Mouse (Mus musculus): ENCODE results near the gene Sec24d. TPM values are rescaled to one million over a fixed set of nuclear protein-coding genes. Genes with fewer than 3 reads are reported as not detected.

Gene Sec24d
- polyA plus RNA-seq, 1 experiment from 2014 or later: 91.2 TPM

- H3K9ac ChIP-seq (ENCODE audit: low read depth, low read length): no peak overlapping the region
- peaks cover 17% of the 10 kb centered on the region for H3K36me3 ChIP-seq (ENCODE audit: control insufficient read depth, insufficient read depth, low read length)
- H3K4me2 ChIP-seq (ENCODE audit: low read depth, low read length): no peak overlapping the region
- 84% methylated on average over 2 of the region's 2 CpGs for WGBS
- H3K27me3 ChIP-seq (replicated peaks; ENCODE audit: control insufficient read depth, insufficient read depth, low read length): no peaks in the 10 kb centered on the region
- H3K27ac ChIP-seq (ENCODE audit: low read length): no peak overlapping the region
- ATAC-seq: no peak
- H3K4me3 ChIP-seq (ENCODE audit: low read length): no peak overlapping the region
- peaks cover 12% of the 10 kb centered on the region; the same call in 1 of the 2 replicates for H3K4me1 ChIP-seq (ENCODE audit: control insufficient read depth, insufficient read depth, low read length)
- no peaks in the 10 kb centered on the region for H3K9me3 ChIP-seq (ENCODE audit: control insufficient read depth, low read length)
Observed at GRCm38 (mm10) chr3:123341049-123341448, 73.8 kb downstream of the Sec24d start.

DNA sequence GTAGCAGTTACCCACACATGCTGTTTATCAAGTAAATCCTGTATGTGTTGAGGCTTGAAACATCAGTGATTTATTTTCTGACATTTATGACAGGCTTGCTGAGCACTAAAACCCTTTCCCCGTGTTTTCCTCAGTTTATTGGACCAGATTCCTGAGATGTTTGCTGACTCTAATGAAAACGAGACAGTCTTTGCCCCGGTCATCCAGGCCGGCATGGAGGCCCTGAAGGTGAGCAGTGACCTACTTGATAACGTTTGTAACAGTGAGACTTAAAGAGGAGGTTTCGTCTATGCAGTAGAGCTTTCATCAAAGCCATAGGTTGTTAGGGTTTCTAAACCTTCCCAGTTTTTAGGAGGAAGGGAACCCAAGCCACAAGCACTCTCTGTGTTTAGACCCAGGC is 76.4 kb downstream of the Sec24d start:
- peak; percentile 81 for ATAC-seq
- no peaks in the 10 kb centered on the region for H3K9me3 ChIP-seq (ENCODE audit: control insufficient read depth, low read length)
- H3K4me3 ChIP-seq (ENCODE audit: low read length): no peak overlapping the region
- WGBS: 34% methylated on average over 6 of the region's 6 CpGs
- peaks cover 3% of the 10 kb centered on the region; the same call in 1 of the 2 replicates for H3K4me1 ChIP-seq (ENCODE audit: control insufficient read depth, insufficient read depth, low read length)
- 0 out of 2 replicates have a peak overlapping the region, but pooled peaks have one; percentile 6 for H3K4me2 ChIP-seq (ENCODE audit: low read depth, low read length)
- no peaks in the 10 kb centered on the region for H3K27me3 ChIP-seq (replicated peaks; ENCODE audit: control insufficient read depth, insufficient read depth, low read length)
- H3K9ac ChIP-seq (ENCODE audit: low read depth, low read length): no peak overlapping the region
- H3K27ac ChIP-seq (ENCODE audit: low read length): peak overlapping the region; percentile 35; the same call in 1 of the 2 replicates
- H3K36me3 ChIP-seq (ENCODE audit: control insufficient read depth, insufficient read depth, low read length): peaks cover 17% of the 10 kb centered on the region

DNA sequence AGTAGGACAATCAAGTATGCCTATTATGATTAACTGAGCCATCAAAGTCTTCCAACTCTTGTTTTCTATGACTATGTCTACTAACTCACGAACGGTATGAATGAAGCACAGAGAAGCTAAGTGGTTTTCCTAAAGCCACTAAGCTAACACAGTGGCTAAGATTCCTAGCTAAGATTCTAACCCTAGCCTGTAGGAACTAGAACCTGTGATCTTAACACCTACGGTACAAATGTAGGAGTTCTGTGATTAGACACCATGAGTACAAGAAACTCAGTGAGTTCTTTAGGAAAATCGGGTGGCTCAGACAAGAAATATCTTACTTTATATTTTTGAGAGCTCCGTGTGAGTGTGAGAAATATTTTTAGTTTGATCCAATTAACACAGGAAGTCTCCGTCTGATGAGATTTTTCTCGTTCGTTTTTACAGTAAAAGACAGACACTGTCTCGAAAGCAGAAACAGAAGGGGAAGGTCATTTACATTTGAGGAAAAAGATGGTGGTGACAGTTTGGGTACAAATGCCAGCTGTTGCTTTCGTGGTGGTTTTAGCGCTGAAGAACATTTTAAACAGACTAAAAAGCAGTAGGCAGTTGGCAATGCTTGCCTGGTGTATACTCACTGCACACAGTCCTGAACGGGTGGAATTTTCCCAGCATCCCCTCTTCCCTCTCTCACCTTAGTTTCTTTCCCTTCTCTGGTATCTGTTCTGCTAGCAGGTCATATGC is 81.0 kb downstream of the Sec24d start:
- H3K9me3 ChIP-seq (ENCODE audit: control insufficient read depth, low read length): no peaks in the 10 kb centered on the region
- no peak overlapping the region for H3K4me2 ChIP-seq (ENCODE audit: low read depth, low read length)
- WGBS: 71% methylated on average over 12 of the region's 12 CpGs
- H3K27ac ChIP-seq (ENCODE audit: low read length): no peak overlapping the region
- no peak overlapping the region for H3K9ac ChIP-seq (ENCODE audit: low read depth, low read length)
- H3K4me3 ChIP-seq (ENCODE audit: low read length): no peak overlapping the region
- H3K4me1 ChIP-seq (ENCODE audit: control insufficient read depth, insufficient read depth, low read length): no peaks in the 10 kb centered on the region
- H3K27me3 ChIP-seq (replicated peaks; ENCODE audit: control insufficient read depth, insufficient read depth, low read length): no peaks in the 10 kb centered on the region
- H3K36me3 ChIP-seq (ENCODE audit: control insufficient read depth, insufficient read depth, low read length): peaks cover 13% of the 10 kb centered on the region
- no peak for ATAC-seq

GRCm38 (mm10) chr3:123350602-123351001 is 83.3 kb downstream of the Sec24d start:
- Histone ChIP-seq H3K27ac (ENCODE audit: low read length) (no peak overlapping the region), H3K9me3 (ENCODE audit: control insufficient read depth, low read length) (no peaks in the 10 kb centered on the region), H3K4me1 (ENCODE audit: control insufficient read depth, insufficient read depth, low read length) (no peaks in the 10 kb centered on the region), H3K4me2 (ENCODE audit: low read depth, low read length) (no peak overlapping the region), H3K4me3 (ENCODE audit: low read length) (no peak overlapping the region), H3K27me3 (replicated peaks; ENCODE audit: control insufficient read depth, insufficient read depth, low read length) (no peaks in the 10 kb centered on the region), H3K9ac (ENCODE audit: low read depth, low read length) (no peak overlapping the region), H3K36me3 (ENCODE audit: control insufficient read depth, insufficient read depth, low read length) (peaks cover 15% of the 10 kb centered on the region)
- WGBS: 70% methylated on average over 8 of the region's 8 CpGs
- ATAC-seq: no peak

- no peak for ATAC-seq
- H3K27me3 ChIP-seq (replicated peaks; ENCODE audit: control insufficient read depth, insufficient read depth, low read length): no peaks in the 10 kb centered on the region
- H3K4me1 ChIP-seq (ENCODE audit: control insufficient read depth, insufficient read depth, low read length): no peaks in the 10 kb centered on the region
Observed at GRCm38 (mm10) chr3:123351519-123351918, 84.3 kb downstream of the Sec24d start.

GRCm38 (mm10) chr3:123353183-123353582 is 85.9 kb downstream of the Sec24d start:
- Histone ChIP-seq H3K27ac (ENCODE audit: low read length) (no peak overlapping the region), H3K4me1 (ENCODE audit: control insufficient read depth, insufficient read depth, low read length) (no peaks in the 10 kb centered on the region), H3K4me3 (ENCODE audit: low read length) (no peak overlapping the region), H3K4me2 (ENCODE audit: low read depth, low read length) (no peak overlapping the region), H3K9me3 (ENCODE audit: control insufficient read depth, low read length) (no peaks in the 10 kb centered on the region), H3K36me3 (ENCODE audit: control insufficient read depth, insufficient read depth, low read length) (peaks cover 13% of the 10 kb centered on the region; the same call in 1 of the 2 replicates), H3K9ac (ENCODE audit: low read depth, low read length) (no peak overlapping the region), H3K27me3 (replicated peaks; ENCODE audit: control insufficient read depth, insufficient read depth, low read length) (no peaks in the 10 kb centered on the region)
- 62% methylated on average over 6 of the region's 6 CpGs for WGBS
- no peak for ATAC-seq

More at GRCm38 (mm10) chr3:123351519-123351918, 84.3 kb downstream of the Sec24d start:
- WGBS: 78% methylated on average over 2 of the region's 2 CpGs
- Histone ChIP-seq H3K4me3 (ENCODE audit: low read length) (no peak overlapping the region), H3K9ac (ENCODE audit: low read depth, low read length) (no peak overlapping the region), H3K4me2 (ENCODE audit: low read depth, low read length) (no peak overlapping the region), H3K27ac (ENCODE audit: low read length) (no peak overlapping the region), H3K36me3 (ENCODE audit: control insufficient read depth, insufficient read depth, low read length) (0 out of 2 replicates have a peak, but pooled peaks cover 13% of the 10 kb centered on the region), H3K9me3 (ENCODE audit: control insufficient read depth, low read length) (no peaks in the 10 kb centered on the region)

DNA sequence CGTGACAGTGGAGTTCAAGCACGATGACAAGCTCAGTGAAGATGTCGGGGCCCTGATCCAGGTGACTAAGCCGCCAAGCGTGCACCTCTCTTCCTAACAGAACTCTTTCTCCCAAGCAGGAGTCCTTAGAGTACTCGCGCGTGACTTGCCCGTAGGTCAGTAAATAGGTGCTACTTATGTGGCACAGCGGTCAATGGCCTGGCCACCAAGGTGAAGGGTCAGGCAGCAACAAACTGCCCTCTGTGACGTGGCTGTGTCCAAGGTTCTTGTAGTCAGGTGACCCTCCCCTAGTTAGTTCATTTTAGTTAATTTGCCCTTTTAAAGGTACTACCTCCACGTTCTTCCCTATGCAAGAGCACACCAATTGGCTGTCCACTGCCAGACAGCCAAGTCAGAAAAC is 86.4 kb downstream of the Sec24d start:
- no peak for ATAC-seq
- WGBS: 92% methylated on average over 12 of the region's 12 CpGs
- Histone ChIP-seq H3K4me3 (ENCODE audit: low read length) (no peak overlapping the region), H3K9me3 (ENCODE audit: control insufficient read depth, low read length) (no peaks in the 10 kb centered on the region), H3K9ac (ENCODE audit: low read depth, low read length) (no peak overlapping the region), H3K4me1 (ENCODE audit: control insufficient read depth, insufficient read depth, low read length) (no peaks in the 10 kb centered on the region), H3K27me3 (replicated peaks; ENCODE audit: control insufficient read depth, insufficient read depth, low read length) (no peaks in the 10 kb centered on the region), H3K27ac (ENCODE audit: low read length) (no peak overlapping the region), H3K4me2 (ENCODE audit: low read depth, low read length) (no peak overlapping the region), H3K36me3 (ENCODE audit: control insufficient read depth, insufficient read depth, low read length) (peaks cover 14% of the 10 kb centered on the region; the same call in 1 of the 2 replicates)

DNA sequence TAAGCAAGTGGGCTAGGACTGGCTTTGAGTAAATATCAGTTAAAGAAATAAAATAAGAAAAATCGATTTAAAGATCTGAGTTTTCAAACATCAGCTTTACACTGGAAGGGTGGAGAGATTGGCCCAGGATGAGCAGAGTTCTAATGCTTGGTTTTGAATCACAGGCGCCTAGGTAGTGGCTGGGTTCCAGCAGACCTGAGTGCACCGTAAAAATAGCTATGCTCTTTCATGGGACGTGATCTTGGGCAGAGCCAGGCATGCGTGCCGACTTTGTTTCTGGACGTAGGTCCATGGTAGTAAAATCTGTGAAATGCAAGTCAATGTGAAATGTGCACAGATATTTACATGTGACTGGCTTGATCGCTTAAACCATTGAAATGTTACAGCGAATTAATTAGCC is 87.1 kb downstream of the Sec24d start:
- 91% methylated on average over 9 of the region's 9 CpGs for WGBS
- Histone ChIP-seq H3K4me2 (ENCODE audit: low read depth, low read length) (no peak overlapping the region), H3K4me1 (ENCODE audit: control insufficient read depth, insufficient read depth, low read length) (no peaks in the 10 kb centered on the region), H3K27ac (ENCODE audit: low read length) (no peak overlapping the region), H3K4me3 (ENCODE audit: low read length) (no peak overlapping the region), H3K9me3 (ENCODE audit: control insufficient read depth, low read length) (no peaks in the 10 kb centered on the region), H3K9ac (ENCODE audit: low read depth, low read length) (no peak overlapping the region), H3K27me3 (replicated peaks; ENCODE audit: control insufficient read depth, insufficient read depth, low read length) (no peaks in the 10 kb centered on the region), H3K36me3 (ENCODE audit: control insufficient read depth, insufficient read depth, low read length) (peaks cover 17% of the 10 kb centered on the region; the same call in 1 of the 2 replicates)
- no peak for ATAC-seq

- no peak for ATAC-seq
- Histone ChIP-seq H3K27me3 (replicated peaks; ENCODE audit: control insufficient read depth, insufficient read depth, low read length) (no peaks in the 10 kb centered on the region), H3K27ac (ENCODE audit: low read length) (no peak overlapping the region), H3K36me3 (ENCODE audit: control insufficient read depth, insufficient read depth, low read length) (peaks cover 18% of the 10 kb centered on the region; the same call in 1 of the 2 replicates), H3K4me2 (ENCODE audit: low read depth, low read length) (no peak overlapping the region), H3K4me1 (ENCODE audit: control insufficient read depth, insufficient read depth, low read length) (no peaks in the 10 kb centered on the region), H3K4me3 (ENCODE audit: low read length) (no peak overlapping the region), H3K9me3 (ENCODE audit: control insufficient read depth, low read length) (no peaks in the 10 kb centered on the region), H3K9ac (ENCODE audit: low read depth, low read length) (no peak overlapping the region)
- WGBS: 86% methylated on average over 4 of the region's 4 CpGs
Observed at GRCm38 (mm10) chr3:123356377-123356991, 89.2 kb downstream of the Sec24d start.
